Mouse (Mus musculus) ES-E14 (cell line): ENCODE data around the gene Msmo1. TPM values are rescaled to one million over a fixed set of nuclear protein-coding genes. Genes with fewer than 3 reads are reported as not detected.

Experiments used
- DNase-seq: peaks from one replicate; pipeline ENCODE4 v3.0.0-alpha.2; 2013; ENCODE audit warnings: low read depth, low spot score
- H3K27ac ChIP-seq: 2 replicates; pipeline ENCODE4 v1.5.1; 2012; ENCODE audit warnings: low read depth, mild to moderate bottlenecking, low read length, moderate library complexity, mixed read lengths; ENCODE audit not compliant: poor library complexity, insufficient read depth, severe bottlenecking
- H3K36me3 ChIP-seq: 2 replicates; pipeline ENCODE4 v1.6.1; 2012; ENCODE audit warnings: mild to moderate bottlenecking, low read length, moderate library complexity, mixed read lengths; ENCODE audit not compliant: control insufficient read depth, poor library complexity, insufficient read depth, severe bottlenecking
- H3K4me1 ChIP-seq, 2 experiments: fragments of 150-350 bp in 1 of 2; sonication (generic) in 1 of 2; 2 replicates each; pipeline ENCODE4 v1.6.1; 2012; ENCODE audit warnings: low read length in 2 of 2, mild to moderate bottlenecking in 1 of 2, mixed read lengths in 1 of 2; ENCODE audit not compliant: control insufficient read depth in 2 of 2, insufficient read depth in 2 of 2, poor library complexity in 1 of 2
- H3K4me3 ChIP-seq, 2 experiments: fragments of 150-350 bp in 1 of 2; sonication (generic) in 1 of 2; 2 replicates each; pipeline ENCODE4 v1.5.1; 2012; ENCODE audit warnings: low read length in 2 of 2, low read depth in 1 of 2, mild to moderate bottlenecking in 1 of 2, mixed read lengths in 1 of 2; ENCODE audit not compliant: insufficient read depth in 1 of 2, poor library complexity in 1 of 2, severe bottlenecking in 1 of 2
- H3K9ac ChIP-seq: 2 replicates; pipeline ENCODE4 v1.6.1; 2012; ENCODE audit warnings: low read depth, mild to moderate bottlenecking, low read length, mixed read lengths; ENCODE audit not compliant: poor library complexity, insufficient read depth, severe bottlenecking
- H3K9me3 ChIP-seq: fragments of 150-350 bp; sonication (generic); 2 replicates; pipeline ENCODE4 v1.6.1; 2012; ENCODE audit warnings: low read depth, mild to moderate bottlenecking, low read length; ENCODE audit not compliant: control insufficient read depth, insufficient read depth
- CHD2 ChIP-seq: IDR thresholded peaks from 2 replicates; pipeline ENCODE4 v1.6.1; 2014; ENCODE audit warnings: mild to moderate bottlenecking, low read depth, low read length, inconsistent platforms
- HCFC1 ChIP-seq: IDR thresholded peaks from 2 replicates; pipeline ENCODE4 v1.6.1; 2012; ENCODE audit warnings: low read length, inconsistent platforms, borderline replicate concordance; ENCODE audit not compliant: insufficient read depth
- MAFK ChIP-seq: IDR thresholded peaks from 2 replicates; pipeline ENCODE4 v1.6.1; 2014; ENCODE audit warnings: mild to moderate bottlenecking, low read depth, low read length, inconsistent platforms; ENCODE audit not compliant: insufficient read depth
- ZC3H11A ChIP-seq: IDR thresholded peaks from 2 replicates; pipeline ENCODE4 v1.6.1; 2012; ENCODE audit warnings: low read depth, mild to moderate bottlenecking, inconsistent platforms, low read length, borderline replicate concordance
- ZNF384 ChIP-seq: IDR thresholded peaks from 2 replicates; pipeline ENCODE4 v1.6.1; 2012; ENCODE audit warnings: low read depth, low read length, inconsistent platforms
- in situ Hi-C, 2 experiments: fragments of 600-800 bp; cut with MboI; formaldehyde crosslinking; loops; one replicate each; pipeline ENCODE4 v1.15.1; 2025; ENCODE audit warnings: low sequenced_read_pairs in 2 of 2, inconsistent platforms in 1 of 2; ENCODE audit not compliant: unreplicated experiment in 2 of 2
- total RNA-seq: library from RNA; depleted of rRNA; stranded (reverse); fragments of 300-350 nt; gene quantifications from 2 replicates; pipeline ENCODE4 v1.2.3, GENCODE M21; 2012

The Msmo1 gene
- total RNA-seq, 1 experiment, result 83.7 TPM

- in situ Hi-C loops, result no loop called here
- no peak overlapping the region for H3K9ac ChIP-seq
- H3K36me3 ChIP-seq, result peaks cover 4% of the 10 kb centered on the region; the same call in 1 of the 2 replicates
- no peak for TF ChIP-seq MAFK
- TF ChIP-seq HCFC1, result no peak
- TF ChIP-seq CHD2, result no peak
- no peak for TF ChIP-seq ZNF384
- TF ChIP-seq ZC3H11A, result no peak
- H3K4me3 ChIP-seq, result no peak overlapping the region
- H3K4me1 ChIP-seq, result no peaks in the 10 kb centered on the region; a peak in 1 of 4 replicates
- no peak overlapping the region for H3K27ac ChIP-seq
- no peak for DNase-seq
- no peaks in the 10 kb centered on the region for H3K9me3 ChIP-seq
Observed at GRCm38 (mm10) chr8:64761430-64761829, 27.8 kb upstream of the Msmo1 start.

- TF ChIP-seq HCFC1, result no peak
- H3K9ac ChIP-seq, result no peak overlapping the region
- no peaks in the 10 kb centered on the region for H3K9me3 ChIP-seq
- no peak overlapping the region for H3K27ac ChIP-seq
- H3K4me1 ChIP-seq, result no peaks in the 10 kb centered on the region; a peak in 1 of 4 replicates
- H3K4me3 ChIP-seq, result no peak overlapping the region
- DNase-seq, result peak; percentile 26
- H3K36me3 ChIP-seq, result peaks cover 4% of the 10 kb centered on the region; the same call in 1 of the 2 replicates
- in situ Hi-C loops, result no loop called here
Observed at GRCm38 (mm10) chr8:64757956-64758355, 24.4 kb upstream of the Msmo1 start.

- Histone ChIP-seq H3K36me3 (peaks cover 2% of the 10 kb centered on the region; the same call in 1 of the 2 replicates), H3K4me3 (no peak overlapping the region), H3K9me3 (no peaks in the 10 kb centered on the region), H3K27ac (no peak overlapping the region), H3K9ac (no peak overlapping the region), H3K4me1 (no peaks in the 10 kb centered on the region)
- no peak for DNase-seq
- in situ Hi-C loops, result no loop called here
- TF ChIP-seq ZNF384 (no peak), HCFC1 (no peak), CHD2 (no peak), ZC3H11A (no peak), MAFK (no peak)
Observed at GRCm38 (mm10) chr8:64746215-64747058, 12.8 kb upstream of the Msmo1 start.

- in situ Hi-C loops, result no loop called here
- no peak for TF ChIP-seq MAFK
- no peak for TF ChIP-seq ZNF384
- no peak for TF ChIP-seq HCFC1
- no peak for TF ChIP-seq ZC3H11A
- TF ChIP-seq CHD2, result no peak
Observed at GRCm38 (mm10) chr8:64740547-64741211, 7.1 kb upstream of the Msmo1 start.

More at GRCm38 (mm10) chr8:64740547-64741211, 7.1 kb upstream of the Msmo1 start:
- H3K4me1 ChIP-seq, result no peaks in the 10 kb centered on the region
- H3K9me3 ChIP-seq, result no peaks in the 10 kb centered on the region
- no peak overlapping the region for H3K9ac ChIP-seq
- H3K27ac ChIP-seq, result no peak overlapping the region
- no peak for DNase-seq
- H3K4me3 ChIP-seq, result no peak overlapping the region
- peaks cover 2% of the 10 kb centered on the region; the same call in 1 of the 2 replicates for H3K36me3 ChIP-seq
